Mouse (Mus musculus): ENCODE results near the gene Myo1h.

- TF ChIP-seq EP300 (IDR thresholded peaks at IDR 0.05; ENCODE audit: low read depth) (no peak), CTCF (IDR thresholded peaks at IDR 0.05; ENCODE audit: low read depth) (no peak)
Measured at GRCm38 (mm10) chr5:114290004-114290403, 1.0 kb downstream of the Myo1h start.

All from liver, embryonic 14.5 days (tissue).